Mouse (Mus musculus) hindbrain, postnatal 0 days (tissue): Measurements from ENCODE around the gene Atp6v1f. TPM values are rescaled to one million over a fixed set of nuclear protein-coding genes. Genes with fewer than 3 reads are reported as not detected.

Experiments used
- ATAC-seq: fragments of 200-750 bp; cut with Nextera tagmentation; 2 replicates; pipeline ENCODE4 v1.8.0; 2017; ENCODE audit warnings: mild to moderate bottlenecking, moderate TSS enrichment, moderate library complexity
- DNase-seq: peaks from one replicate; pipeline ENCODE4 v3.0.0-alpha.2; 2015; ENCODE audit warnings: low spot score
- H3K27ac ChIP-seq: fragments of 300-500 bp; sonication (generic); 2 replicates; pipeline ENCODE4 v1.5.1; 2014; ENCODE audit warnings: mild to moderate bottlenecking
- H3K27me3 ChIP-seq: fragments of 300-500 bp; sonication (generic); 2 replicates; pipeline ENCODE4 v1.6.1; 2014; ENCODE audit warnings: low read length, mixed read lengths; ENCODE audit not compliant: insufficient read depth
- H3K36me3 ChIP-seq: fragments of 300-500 bp; sonication (generic); 2 replicates; pipeline ENCODE4 v1.6.1; 2014; ENCODE audit warnings: low read length, mixed read lengths; ENCODE audit not compliant: insufficient read depth
- H3K4me1 ChIP-seq: fragments of 300-500 bp; sonication (generic); 2 replicates; pipeline ENCODE4 v1.6.1; 2014; ENCODE audit warnings: antibody characterized with exemption, low read length, mixed read lengths; ENCODE audit not compliant: insufficient read depth
- H3K4me2 ChIP-seq: fragments of 300-500 bp; sonication (generic); 2 replicates; pipeline ENCODE4 v1.6.1; 2014; ENCODE audit warnings: low read depth, mild to moderate bottlenecking, low read length, moderate library complexity, mixed read lengths
- H3K4me3 ChIP-seq: fragments of 300-500 bp; sonication (generic); 2 replicates; pipeline ENCODE4 v1.5.1; 2014; ENCODE audit warnings: low read length
- H3K9ac ChIP-seq: fragments of 300-500 bp; sonication (generic); replicated peaks from 2 replicates; pipeline ENCODE4 v1.6.1; 2014; ENCODE audit warnings: mild to moderate bottlenecking, low read length, moderate library complexity, mixed read lengths
- H3K9me3 ChIP-seq: fragments of 300-500 bp; sonication (generic); 2 replicates; pipeline ENCODE4 v1.6.1; 2016; ENCODE audit warnings: low read length, mixed read lengths
- CTCF ChIP-seq: IDR thresholded peaks from 2 replicates; pipeline ENCODE4 v1.5.1; 2016; ENCODE audit warnings: antibody characterized with exemption, control low read depth, low read depth
- WGBS: fragments of 180-500 bp; shearing (Covaris S2); extraction: QIAGEN DNeasy Blood & Tissue Kit; methylation state at CpG from one replicate; pipeline ENCODE4 v1.1.7; 2014; 5-methylcytosine and 5-hydroxymethylcytosine counted together
- polyA plus RNA-seq: library from polyadenylated mRNA; unstranded; fragments of >200 nt; fragmentation: Nextera tagmentation; extraction: Ambion mirVana; gene quantifications from 2 replicates; pipeline ENCODE4 v1.2.1, GENCODE M21; 2015
- total RNA-seq: library from RNA; depleted of rRNA; stranded (reverse); fragments of >200 nt; gene quantifications from 2 replicates; pipeline ENCODE4 v1.2.3, GENCODE M21; 2014; rRNA removed

The Atp6v1f gene
- total and polyA plus RNA-seq, 2 experiments from 2014 or later, result 240 to 385 TPM

- Histone ChIP-seq H3K4me2 (no peak overlapping the region), H3K27ac (no peak overlapping the region), H3K36me3 (no peaks in the 10 kb centered on the region), H3K9me3 (0 out of 2 replicates have a peak, but pooled peaks cover 4% of the 10 kb centered on the region), H3K27me3 (no peaks in the 10 kb centered on the region), H3K4me1 (peaks cover 7% of the 10 kb centered on the region; the same call in 1 of the 2 replicates), H3K4me3 (no peak overlapping the region), H3K9ac (no peak overlapping the region)
- WGBS, result 8% methylated on average over 5 of the region's 5 CpGs
- 0 out of 2 replicates have a peak, but pooled peaks have one; percentile 24 for ATAC-seq
- peak; percentile 72 for TF ChIP-seq CTCF
- peak; percentile 51 for DNase-seq
Measured at GRCm38 (mm10) chr6:29517139-29517538, 49.6 kb downstream of the Atp6v1f start.

Other genes starting within 250 kb of the Atp6v1f start
- 26.5 and 35.8 TPM in 2 replicates for gene Hilpda, start 195.2 kb upstream of the Atp6v1f start, total RNA-seq
- gene Hilpda, start 195.2 kb upstream of the Atp6v1f start, polyA plus RNA-seq, result 23.3 and 25.6 TPM in 2 replicates
- gene Fam71f2, start 188.1 kb upstream of the Atp6v1f start, total RNA-seq, result 0.79 and 2.1 TPM in 2 replicates
- 0.29 and 0.39 TPM in 2 replicates for gene Fam71f2, start 188.1 kb upstream of the Atp6v1f start, polyA plus RNA-seq
- not detected in 2 replicates for gene Fam71f1, start 148.6 kb upstream of the Atp6v1f start, total RNA-seq
- 0.13 TPM in 1 of 2 replicates, not detected in the other for gene Fam71f1, start 148.6 kb upstream of the Atp6v1f start, polyA plus RNA-seq
- gene Calu, start 119.6 kb upstream of the Atp6v1f start, total RNA-seq, result 117 and 119 TPM in 2 replicates
- gene Calu, start 119.6 kb upstream of the Atp6v1f start, polyA plus RNA-seq, result 131 and 135 TPM in 2 replicates
- 2.2 TPM in 1 of 2 replicates, not detected in the other for gene Opn1sw, start 79.2 kb upstream of the Atp6v1f start, total RNA-seq
- gene Opn1sw, start 79.2 kb upstream of the Atp6v1f start, polyA plus RNA-seq, result 0.44 and 0.63 TPM in 2 replicates
- gene Ccdc136, start 71.4 kb upstream of the Atp6v1f start, total RNA-seq, result 58.1 and 79.4 TPM in 2 replicates
- gene Ccdc136, start 71.4 kb upstream of the Atp6v1f start, polyA plus RNA-seq, result 56.4 and 62.0 TPM in 2 replicates
- 17.6 and 19.4 TPM in 2 replicates for gene Flnc, start 34.5 kb upstream of the Atp6v1f start, total RNA-seq
- gene Flnc, start 34.5 kb upstream of the Atp6v1f start, polyA plus RNA-seq, result 1.8 TPM in 2 replicates
- gene Atp6v1fnb, start 3.7 kb downstream of the Atp6v1f start, total RNA-seq, result 0.47 TPM in 1 of 2 replicates, not detected in the other
- 0.59 TPM in 1 of 2 replicates, not detected in the other for gene Atp6v1fnb, start 3.7 kb downstream of the Atp6v1f start, polyA plus RNA-seq
- gene Kcp, start 40.2 kb downstream of the Atp6v1f start, total RNA-seq, result 13.1 and 27.5 TPM in 2 replicates
- gene Kcp, start 40.2 kb downstream of the Atp6v1f start, polyA plus RNA-seq, result 7.6 and 7.7 TPM in 2 replicates
- 2.4 and 3.9 TPM in 2 replicates for gene Irf5, start 58.9 kb downstream of the Atp6v1f start, total RNA-seq
- 1.8 and 2.1 TPM in 2 replicates for gene Irf5, start 58.9 kb downstream of the Atp6v1f start, polyA plus RNA-seq
- gene Tnpo3, start 142.2 kb downstream of the Atp6v1f start, total RNA-seq, result 79.2 and 81.8 TPM in 2 replicates
- 56.7 and 57.3 TPM in 2 replicates for gene Tnpo3, start 142.2 kb downstream of the Atp6v1f start, polyA plus RNA-seq
- gene Tspan33, start 226.5 kb downstream of the Atp6v1f start, total RNA-seq, result 23.9 and 26.0 TPM in 2 replicates
- 15.4 and 15.5 TPM in 2 replicates for gene Tspan33, start 226.5 kb downstream of the Atp6v1f start, polyA plus RNA-seq